Mouse (Mus musculus) 3134 (cell line): ENCODE results near the gene Adcyap1r1.

Source experiments
- DNase-seq: peaks from one replicate; pipeline ENCODE4 v3.0.0-alpha.2; 2011; ENCODE audit warnings: low spot score; ENCODE audit not compliant: insufficient read length; ENCODE audit errors: extremely low read depth

The Adcyap1r1 gene

DNA sequence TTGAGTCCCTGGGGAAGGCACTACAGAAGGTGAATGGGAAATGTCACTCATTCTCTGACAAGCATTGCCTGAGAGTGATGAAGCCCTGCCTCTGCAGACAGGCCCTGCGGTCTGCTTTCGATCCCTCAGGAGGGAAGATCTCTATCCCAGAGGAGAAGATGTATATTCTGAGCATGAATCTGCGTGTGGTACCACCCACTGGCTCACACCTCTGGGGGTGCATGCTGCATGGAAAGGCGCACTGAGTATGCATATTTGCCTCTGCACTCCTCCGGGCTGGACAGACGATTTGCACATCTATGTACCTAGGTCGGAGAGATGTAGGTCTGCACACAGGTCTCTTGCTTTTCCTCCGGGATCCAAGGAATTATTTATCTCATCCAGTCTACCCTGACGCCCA, 3.6 kb upstream of the Adcyap1r1 start:
- DNase-seq, result no peak

DNA sequence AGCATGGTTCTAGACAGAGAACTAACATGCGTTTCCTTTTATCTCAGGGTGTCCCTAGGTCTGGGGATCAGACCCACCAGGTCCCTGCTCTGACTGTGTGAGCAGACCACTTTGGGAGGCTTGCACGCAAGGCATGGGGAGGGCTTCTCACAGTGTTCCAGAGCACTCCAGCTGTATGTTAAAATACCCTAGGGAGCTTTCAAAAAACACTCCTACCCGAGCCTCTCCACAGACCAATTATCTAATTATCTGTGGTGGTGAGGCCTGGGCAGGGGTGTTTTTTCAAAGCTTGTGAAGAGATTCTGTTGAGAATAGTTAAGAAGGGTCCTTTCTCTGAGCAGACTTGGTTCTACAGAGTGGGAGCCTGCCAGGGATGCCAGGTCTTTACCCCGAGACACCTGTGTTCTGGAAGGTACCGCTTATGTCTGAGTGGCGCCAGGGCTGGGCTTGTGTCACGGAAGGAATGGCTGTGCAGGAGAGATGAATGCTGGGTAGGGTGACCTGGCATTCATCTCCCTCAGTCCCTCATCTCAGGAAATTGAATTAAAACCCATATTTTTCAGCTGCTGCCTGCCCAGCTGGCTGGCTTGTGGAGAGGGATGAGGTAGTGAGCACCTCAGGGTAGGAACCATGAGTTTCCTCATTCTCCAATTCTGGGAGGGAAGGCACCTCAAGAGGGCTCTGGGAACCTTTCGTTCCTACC, 2.7 kb upstream of the Adcyap1r1 start:
- DNase-seq, result no peak

DNA sequence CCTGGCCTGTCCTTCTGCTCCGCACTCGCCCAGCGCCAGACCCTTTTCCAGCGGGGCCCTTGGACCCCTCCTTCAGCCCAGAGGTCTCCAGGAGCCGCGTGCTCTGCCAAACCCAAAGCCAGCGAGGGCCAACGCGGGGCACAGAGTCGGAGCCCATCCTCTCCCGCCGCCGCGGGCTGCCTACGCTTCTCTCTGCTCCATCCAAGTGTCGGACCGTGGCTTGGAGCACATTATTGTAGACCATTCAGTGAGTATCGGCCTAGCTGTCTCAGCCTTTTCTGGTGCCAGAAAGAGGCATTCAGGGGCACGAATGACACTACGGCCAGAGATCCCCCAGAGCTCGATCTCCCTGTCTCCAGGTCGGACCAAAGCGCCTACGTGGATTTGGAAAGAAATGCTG, 603 bp downstream of the Adcyap1r1 start:
- no peak for DNase-seq

DNA sequence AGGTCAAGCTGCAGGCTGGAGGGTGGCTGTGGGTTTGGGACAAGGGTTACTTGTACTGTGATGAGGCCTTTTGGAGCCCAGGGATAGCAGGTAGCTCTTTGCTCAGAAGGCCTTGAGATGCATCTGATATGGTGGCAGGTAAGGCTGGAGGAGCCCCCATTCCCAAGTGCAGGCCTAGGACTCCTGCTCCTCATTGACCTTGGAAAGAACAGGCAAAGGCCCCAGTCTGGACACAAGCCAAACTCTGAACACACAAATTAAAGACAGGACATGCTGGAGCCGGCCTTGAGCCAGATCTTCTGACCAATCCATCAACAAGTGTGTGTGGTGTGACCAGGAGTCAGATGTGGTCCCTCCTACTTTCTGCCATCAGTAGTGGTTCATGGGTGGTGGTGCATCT, 1.8 kb downstream of the Adcyap1r1 start:
- no peak for DNase-seq

DNA sequence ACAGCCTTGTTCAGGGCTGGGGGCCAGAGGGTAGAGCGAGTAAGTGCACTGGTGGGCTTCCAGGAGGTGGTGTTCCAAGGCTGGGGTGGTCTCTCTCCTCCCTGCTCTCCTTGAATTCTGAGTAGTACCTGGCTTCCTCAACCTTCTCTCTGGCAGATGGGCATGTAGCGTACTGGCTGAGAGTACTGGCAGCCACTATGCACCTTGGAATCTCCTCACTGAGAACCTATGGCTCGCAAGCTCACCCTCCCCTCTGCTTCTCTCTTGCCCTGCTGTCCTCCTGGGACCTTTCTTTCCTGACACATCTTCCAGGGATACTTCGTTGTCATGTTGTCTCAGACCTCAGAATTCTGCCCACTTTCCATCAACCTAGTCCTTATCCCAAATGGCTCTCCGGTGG, 3.9 kb downstream of the Adcyap1r1 start:
- DNase-seq, result no peak

DNA sequence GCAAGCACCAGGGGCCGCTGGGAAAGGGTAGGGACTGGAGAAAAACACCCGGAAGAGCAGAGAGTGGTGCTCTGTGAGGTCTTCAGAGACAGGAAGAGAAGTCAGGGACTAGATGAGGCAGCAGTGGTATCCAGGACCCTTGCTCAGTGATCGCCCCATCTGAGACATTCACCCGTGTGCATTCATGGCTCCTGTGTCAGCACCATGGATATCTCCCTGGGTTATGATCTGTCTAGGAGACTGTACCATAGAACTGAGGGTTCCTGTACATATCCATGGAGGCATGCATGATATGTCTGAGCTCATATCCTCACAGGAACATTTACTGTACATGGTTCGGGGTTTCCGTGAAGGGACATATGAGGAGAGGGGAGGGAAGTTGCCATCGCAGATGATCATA, 5.9 kb downstream of the Adcyap1r1 start:
- DNase-seq, result no peak

DNA sequence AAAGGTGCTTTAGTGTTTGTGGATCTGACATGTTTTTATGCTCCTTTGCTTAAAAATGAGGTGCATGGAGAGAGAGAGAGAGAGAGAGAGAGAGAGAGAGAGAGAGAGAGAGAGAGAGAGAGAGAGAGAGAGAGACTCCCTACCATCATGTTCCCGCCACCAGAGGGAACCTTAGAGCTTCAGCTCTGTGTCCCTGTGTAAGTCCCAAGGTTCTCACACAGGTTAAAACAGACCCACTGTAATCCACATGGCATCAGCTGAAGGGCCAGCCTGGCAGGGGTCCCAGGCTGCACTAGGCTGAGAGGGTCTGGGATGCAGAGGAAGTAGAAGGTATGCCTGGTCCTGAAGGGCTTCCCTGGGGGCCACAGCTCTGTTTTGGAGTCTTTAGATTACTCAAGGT, 6.4 kb downstream of the Adcyap1r1 start:
- no peak for DNase-seq

DNA sequence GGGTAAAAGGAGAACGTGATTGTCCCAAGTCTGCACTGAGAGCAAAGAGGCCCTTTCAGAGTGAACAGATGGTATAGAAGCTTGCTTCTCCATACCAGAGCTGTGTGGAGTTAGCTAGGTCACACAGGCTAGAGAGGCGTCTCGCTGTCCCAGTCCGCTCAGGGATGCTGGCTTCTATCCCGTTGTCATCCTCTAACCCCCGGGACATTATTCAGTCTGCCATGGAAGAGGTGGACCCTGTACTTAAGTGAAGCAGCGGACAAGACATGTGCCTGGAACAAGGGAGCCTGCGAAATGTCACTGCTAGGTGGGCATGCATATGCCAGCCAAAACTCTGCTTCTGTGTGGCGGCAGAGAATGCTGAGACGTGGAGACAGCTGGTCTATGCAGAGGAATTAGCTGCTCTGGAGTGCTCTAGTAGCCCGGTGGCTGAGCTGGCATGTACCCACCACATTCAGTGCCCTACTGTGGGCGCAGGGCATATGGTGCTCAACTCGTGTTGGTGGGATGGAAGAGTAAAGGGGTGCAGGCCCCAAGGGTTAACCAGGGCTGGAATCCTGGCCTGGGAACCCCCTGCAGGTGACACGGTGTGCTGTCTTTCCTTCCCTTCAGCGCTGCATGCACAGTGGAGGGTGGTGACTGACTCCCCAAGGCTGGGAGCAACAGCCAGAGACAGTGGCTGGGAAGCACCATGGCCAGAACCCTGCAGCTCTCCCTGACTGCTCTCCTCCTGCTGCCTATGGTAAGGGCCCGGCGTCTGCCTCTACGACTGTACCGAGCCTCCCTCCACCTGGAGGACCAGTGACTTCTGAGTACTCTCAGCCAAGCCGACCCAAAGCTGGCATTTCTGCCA, 8.0 kb downstream of the Adcyap1r1 start:
- DNase-seq, result no peak

DNA sequence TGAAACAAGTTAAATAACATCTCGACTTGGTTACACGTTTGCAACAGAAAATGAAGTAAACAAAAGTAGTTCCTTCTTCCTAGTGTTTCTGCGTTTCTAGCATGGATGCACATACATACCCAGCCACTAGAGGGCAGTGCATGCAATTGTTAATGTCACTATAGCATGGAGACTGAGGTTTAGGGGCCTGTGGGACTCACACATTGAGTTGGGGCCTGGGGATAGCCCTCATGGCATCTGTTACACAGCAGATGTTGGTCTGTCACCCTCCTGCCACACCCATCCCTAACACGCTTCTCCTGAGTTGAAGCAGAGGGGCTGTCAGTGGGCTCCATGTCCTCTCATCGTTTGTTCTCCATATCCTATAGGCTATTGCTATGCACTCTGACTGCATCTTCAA, 9.4 kb downstream of the Adcyap1r1 start:
- DNase-seq, result no peak

DNA sequence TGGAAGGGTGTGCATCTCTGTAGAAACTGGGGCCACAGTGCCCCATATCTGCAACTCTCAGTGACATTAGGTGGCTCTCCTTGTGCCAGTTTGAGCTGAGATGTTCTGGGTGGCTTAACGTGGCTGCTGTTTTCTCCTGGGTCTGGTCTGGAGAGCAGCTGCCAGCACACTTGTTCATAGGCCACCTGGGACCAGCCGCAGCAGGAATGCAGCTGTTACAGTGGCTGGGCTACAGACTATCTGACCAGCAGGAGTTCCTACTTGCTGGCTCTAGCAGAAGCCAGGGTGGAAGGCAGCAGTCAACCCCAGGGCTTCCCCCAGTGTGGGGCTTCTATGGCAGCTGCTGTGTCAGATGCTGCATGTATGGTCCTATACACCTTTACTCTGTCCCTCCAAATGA, 9.9 kb downstream of the Adcyap1r1 start:
- no peak for DNase-seq

DNA sequence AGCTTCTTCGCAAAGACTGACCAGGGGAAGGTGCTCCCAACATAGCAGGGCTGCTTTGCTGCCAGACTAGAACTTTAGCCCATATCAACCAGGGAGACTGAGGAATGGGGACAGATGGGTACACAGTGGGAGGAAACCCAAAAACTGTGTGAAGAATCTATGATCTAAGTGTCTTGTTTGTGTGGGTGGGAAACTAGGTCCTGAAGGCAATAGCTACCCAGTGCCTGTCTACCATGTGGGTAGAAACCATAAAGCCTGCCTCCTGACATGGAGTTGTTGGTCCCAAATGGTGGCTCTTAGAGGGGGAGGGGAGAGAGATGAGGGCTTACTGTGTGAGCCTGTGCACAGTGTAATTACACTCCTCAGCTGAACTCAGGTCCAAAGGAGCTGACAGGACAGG, 10.6 kb downstream of the Adcyap1r1 start:
- no peak for DNase-seq

DNA sequence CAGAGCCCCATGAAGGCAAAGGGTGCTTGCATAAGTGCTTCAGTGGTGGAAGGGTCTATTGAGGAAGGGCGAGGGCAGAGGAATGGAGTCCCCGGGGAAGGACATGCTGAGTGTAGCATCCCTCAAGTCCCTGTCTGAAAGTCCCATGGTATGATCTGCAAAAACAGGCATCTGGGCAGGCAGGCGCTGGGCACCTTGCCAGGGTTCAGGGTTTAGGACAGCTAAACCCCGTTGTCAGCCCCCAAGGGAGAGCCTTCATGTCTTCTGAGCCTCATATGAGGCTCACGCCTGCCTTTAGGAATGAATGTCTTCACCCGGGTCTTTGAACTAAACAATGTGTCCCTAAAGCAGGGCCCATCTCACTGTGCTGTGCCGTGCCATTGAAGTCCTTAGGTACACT, 12.2 kb downstream of the Adcyap1r1 start:
- no peak for DNase-seq

DNA sequence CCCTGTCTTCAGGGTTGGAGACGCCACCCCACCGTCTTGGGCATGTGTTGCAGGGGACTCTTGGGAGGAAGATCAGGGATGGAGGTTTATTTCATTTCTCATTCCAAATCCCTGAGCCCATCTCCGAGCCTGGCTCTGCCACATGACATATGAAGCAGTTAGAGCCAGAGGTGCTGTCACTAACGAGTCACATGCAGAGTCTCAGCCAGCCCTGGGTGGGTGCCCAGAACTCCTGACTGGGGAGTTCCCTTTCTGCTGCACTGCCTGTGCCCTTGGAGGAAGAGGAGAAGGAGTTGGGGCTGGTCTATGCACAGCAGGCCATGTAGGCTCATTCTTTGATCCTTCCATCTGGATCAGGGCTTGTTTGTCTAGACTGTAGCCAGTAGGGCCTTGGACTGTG, 13.5 kb downstream of the Adcyap1r1 start:
- no peak for DNase-seq

DNA sequence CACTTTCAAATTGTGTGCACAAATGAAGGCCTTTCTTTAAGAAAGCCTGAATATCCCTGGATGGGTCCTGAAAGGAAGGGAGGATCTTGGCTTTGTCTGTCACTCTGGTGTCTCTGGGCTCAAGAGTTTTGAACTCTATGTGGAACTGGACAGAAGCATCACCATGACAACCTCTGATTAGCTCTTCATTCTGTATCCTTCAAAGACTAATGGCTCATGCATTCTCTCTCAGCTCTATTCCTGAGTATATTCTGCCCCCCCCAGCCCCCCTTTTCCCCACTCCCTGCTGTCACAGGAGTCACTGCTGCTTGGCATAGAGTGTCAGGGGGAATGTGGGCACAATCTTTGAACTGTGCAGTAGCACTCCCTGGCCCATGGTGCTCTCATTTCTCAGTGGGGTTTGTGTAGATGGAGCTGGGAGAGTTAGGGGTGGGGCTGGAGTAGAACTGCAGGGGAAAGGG, 14.6 kb downstream of the Adcyap1r1 start:
- no peak for DNase-seq

DNA sequence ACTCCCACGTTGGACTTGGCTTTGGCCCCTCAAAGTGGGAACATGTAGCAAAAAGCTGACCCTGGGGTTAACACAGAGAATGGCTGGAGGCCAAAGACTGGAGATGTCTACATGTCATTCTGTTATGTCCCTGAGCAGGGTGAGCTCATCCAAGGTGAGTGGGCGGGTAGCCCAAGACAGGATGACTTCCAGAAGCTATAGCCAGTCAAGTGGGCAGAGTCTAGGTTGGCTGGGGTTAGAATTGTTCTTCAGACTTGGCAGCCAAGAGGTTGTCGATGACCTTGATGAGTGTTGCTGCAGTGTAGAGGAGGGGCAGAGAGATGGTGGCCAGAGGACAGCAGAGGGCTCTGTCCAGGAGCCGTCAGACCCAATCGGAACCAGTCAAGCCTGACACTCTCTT, 18.9 kb downstream of the Adcyap1r1 start:
- no peak for DNase-seq

DNA sequence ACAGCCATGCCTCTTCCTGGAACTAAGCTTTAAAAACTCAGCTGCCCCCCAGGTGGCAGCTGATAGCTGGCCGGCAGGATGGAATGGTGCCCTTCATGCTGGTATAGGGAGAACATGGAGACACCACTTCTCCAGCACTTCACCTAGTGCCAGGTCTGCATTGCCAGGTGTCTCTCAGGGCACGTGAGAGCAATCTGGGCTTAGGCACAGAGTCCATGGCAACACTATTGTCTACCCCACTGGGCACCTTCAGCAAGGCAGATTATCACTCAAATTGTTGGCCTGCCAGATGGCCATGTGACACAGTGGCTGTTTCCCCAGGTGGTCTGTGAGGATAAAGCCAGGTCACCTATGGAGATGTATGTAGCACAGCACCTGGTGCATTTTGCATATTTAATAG, 20.6 kb downstream of the Adcyap1r1 start:
- DNase-seq, result no peak

DNA sequence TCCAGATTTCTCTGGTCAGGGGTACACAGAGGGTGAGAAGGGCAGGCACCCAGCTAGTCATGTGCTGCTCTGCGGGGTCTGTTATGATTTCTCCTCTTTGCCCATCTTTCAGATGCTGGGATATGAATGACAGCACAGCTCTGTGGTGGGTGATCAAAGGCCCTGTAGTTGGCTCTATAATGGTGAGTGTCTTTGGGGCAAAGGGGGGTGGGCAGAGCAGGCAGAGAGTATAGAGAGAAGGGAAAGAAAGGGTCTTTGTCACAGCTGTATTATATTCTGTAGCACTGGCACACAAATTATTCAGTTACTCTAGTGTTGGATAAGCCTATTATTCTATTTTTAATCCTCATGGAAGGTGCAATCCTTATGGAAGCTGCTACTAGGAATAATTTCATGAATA, 29.2 kb downstream of the Adcyap1r1 start:
- DNase-seq, result no peak

DNA sequence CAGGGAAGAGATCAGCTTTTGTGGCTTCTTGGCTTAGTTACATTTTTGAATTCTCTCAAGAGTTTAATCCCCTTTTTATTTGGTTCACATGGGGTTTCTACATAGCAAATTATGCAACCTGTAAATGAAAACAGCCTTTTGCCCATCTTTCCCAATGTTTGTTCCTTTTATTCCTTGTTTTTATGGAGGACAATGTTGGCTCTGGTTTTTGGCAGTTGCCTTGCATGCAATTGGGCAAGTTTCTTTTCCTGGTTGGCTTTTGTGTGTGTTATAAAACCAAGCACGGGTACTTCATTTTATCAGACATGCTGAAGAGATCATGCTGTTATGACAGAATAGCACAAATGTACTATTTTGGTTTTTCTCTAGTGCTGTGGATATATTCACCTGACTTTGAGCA, 30.7 kb downstream of the Adcyap1r1 start:
- no peak for DNase-seq

DNA sequence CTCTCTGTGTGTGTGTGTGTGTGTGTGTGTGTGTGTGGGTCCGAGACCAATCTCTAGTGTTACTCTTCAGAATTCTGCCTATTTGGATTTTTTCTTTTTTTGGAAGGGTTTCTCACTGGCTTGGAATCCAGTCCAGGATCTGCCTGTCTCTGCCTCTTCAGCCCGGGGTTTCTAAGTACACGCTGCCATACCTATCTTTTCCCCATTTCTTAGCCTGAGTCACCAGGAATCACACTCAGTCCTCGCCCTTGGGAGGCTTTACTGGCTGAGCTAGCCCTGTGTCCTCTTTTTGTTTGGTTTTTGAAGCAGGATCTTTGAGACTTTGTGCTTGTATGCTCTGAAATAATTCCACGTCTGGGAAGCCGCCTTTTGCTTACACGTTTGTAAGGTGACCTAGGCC, 31.6 kb downstream of the Adcyap1r1 start:
- no peak for DNase-seq

DNA sequence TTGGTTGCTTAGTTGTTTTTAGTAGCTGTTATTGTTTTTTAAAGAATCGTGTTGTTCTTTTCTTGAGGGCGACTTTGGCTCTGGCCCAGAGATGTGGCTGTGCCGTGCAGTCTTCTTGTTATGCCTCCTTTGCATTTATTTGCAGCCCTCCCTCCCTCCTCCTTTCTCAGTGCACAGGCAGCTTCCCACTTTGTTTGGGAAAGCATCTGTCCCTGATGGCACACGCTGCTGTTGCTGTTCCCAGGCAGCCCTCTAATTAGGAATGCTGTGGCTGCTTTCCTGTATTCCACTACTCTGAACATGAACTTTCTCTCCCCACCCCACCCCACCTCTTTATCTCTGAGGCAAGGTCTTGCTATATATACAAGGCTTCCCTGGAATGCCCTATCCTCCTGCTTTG, 32.4 kb downstream of the Adcyap1r1 start:
- DNase-seq, result no peak

DNA sequence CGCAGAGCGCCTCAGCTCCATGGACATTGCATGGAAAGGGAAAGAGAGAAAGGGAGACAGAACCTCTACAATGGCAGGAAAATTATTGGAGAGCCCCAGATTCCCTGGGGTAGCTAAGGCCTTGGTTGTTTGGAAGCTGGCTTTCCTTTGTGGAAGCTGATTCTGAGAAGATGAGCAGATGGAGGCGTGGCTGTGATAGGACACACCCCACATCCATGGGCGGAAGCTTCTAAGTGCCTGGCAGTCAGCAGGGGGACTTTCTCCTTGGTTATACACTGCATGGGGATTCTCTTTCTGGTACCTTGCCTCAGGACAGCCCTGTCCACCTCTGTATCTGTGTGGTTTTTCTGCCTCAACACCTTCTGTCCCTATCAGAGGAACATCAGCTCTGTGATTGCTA, 33.4 kb downstream of the Adcyap1r1 start:
- DNase-seq, result no peak

DNA sequence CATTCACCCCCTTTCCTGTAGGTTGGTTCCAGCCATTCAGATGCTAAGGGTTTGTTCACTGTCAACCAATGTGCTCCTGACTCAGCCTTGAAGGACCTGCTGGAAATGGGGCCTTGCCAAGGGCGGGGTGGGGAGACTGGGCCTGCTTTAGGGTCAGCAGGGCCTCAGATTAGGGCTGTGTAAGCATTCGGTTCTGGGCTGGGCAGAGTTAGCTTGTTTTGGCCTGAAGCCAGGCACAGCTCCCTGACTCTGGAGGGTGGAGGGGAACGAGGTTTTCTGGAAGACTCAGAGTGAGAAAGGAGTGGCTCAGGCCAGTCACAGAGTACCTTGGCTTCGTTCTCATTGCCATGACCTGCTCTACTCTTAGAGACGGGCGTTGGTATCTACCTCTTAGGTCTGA, 35.9 kb downstream of the Adcyap1r1 start:
- DNase-seq, result no peak
